Mouse (Mus musculus): Measurements from ENCODE around the gene Cercam.

GRCm38 (mm10) chr2:29865125-29865524 lies 3.8 kb upstream of the Cercam start:
- no peak for TF ChIP-seq MAX (IDR thresholded peaks at IDR 0.05; ENCODE audit: low read depth)
- TF ChIP-seq USF1 (IDR thresholded peaks at IDR 0.05; ENCODE audit: low read depth): no peak
- TF ChIP-seq POLR2A (IDR thresholded peaks at IDR 0.05; ENCODE audit: insufficient read length, low read depth): no peak
- no peak for TF ChIP-seq TCF12 (IDR thresholded peaks at IDR 0.05; ENCODE audit: insufficient read depth, poor library complexity, severe bottlenecking)
- no peak for TF ChIP-seq REST (IDR thresholded peaks at IDR 0.05; ENCODE audit: insufficient read depth, insufficient read length)
- TF ChIP-seq CEBPB (IDR thresholded peaks at IDR 0.05; ENCODE audit: insufficient read depth, poor library complexity, severe bottlenecking): no peak
- TF ChIP-seq E2F4 (IDR thresholded peaks at IDR 0.05; ENCODE audit: insufficient read depth): no peak
- no peak for TF ChIP-seq MYOD1 (IDR thresholded peaks at IDR 0.05; ENCODE audit: control insufficient read depth in 1 of 3, insufficient read length in 2 of 3, low read depth in 2 of 3)
- no peak for TF ChIP-seq TCF3 (IDR thresholded peaks at IDR 0.05; ENCODE audit: insufficient read length, low read depth)
- TF ChIP-seq POLR2AphosphoS2 (IDR thresholded peaks at IDR 0.05; ENCODE audit: insufficient read length, low read depth): no peak
- TF ChIP-seq SRF (IDR thresholded peaks at IDR 0.05; ENCODE audit: control insufficient read depth, insufficient read length, low read depth): no peak

All from myocyte (in vitro differentiated cells).